Mouse (Mus musculus) layer of hippocampus, adult 9-10 months (tissue): ENCODE measurements around the gene Gpr68.

Experiments
- DNase-seq: peaks from one replicate; pipeline ENCODE4 v3.0.0; 2022; ENCODE audit warnings: low spot score

Gpr68 gene

DNA sequence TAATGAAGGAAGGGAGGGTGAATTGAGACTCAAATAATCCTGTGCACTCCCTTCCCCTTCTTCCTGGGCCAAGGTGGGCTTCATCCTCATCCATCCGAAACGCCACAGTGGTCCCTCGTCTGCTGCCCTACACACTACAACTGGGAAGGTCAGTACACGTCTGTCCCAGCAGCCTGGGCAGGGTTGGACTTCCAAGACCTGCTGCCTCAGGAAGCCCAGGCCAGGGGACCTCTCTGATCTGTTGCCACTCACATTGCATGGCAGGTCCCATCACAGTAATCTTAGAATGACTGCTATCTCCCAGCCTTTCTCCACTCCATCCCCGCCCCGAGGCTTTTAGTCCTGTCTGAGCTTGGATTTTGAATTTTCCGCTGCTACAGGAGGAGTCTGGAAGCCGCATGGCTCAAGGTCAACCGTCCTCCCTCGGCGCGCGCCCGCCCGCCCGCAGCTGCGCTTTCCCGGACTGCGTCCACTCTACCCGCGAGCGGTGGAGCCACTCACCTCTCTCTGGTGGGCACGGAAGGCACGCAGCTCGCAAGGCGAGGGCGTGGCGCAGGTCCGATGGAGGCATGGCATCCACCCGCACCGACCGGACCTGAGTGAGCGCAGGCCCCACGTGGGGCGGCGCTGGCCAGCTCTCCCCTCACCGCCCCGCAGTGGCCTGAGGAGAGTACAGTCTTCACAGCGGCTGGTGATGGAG is at the start of gene Gpr68:
Gene Gpr68, minus strand, starts transcription at position 601 of the 700 bp plus-strand sequence.
- no peak for DNase-seq

GRCm38 (mm10) chr12:100957257-100957656 is 49.3 kb upstream of the Gpr68 start:
- no peak for DNase-seq

DNA sequence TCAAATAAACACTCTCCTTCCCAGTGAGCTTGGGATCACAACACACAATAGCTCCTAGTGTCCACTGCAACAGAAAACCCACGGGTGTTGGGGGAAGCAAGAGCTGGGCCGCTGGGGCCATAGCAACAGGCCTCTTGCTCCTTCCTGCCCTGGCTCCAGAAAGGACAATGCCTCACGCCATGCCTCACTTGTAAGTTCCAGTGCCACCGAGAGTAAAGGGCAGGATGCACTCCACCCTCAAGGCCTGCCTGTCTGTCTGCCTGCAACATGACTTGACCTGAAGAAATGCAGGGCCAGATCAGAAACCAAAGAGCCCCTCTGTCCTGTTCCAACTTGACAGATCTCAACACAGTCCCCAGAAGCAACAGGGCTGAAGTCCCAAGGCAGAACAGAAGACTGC is 48.8 kb upstream of the Gpr68 start:
- DNase-seq: no peak

DNA sequence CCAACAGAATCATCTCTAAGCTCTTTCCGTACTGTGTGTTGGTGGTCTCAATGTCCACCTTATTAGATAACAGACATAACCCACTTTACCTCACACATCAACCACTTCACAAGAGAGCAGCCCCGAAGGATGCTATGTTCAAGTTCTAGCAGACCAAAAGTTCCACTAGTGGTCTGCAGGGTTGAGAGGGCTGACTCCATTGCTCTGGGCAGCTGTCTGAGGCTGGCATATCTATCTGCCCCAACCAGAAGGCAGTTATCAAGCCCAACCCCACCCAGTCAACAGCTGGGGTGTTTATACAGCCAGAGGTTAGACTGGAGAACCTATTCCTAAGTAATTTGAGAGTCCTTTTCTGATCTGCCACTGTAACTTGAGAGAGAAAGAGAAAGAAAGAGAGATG is 48.0 kb upstream of the Gpr68 start:
- no peak for DNase-seq

- DNase-seq: no peak
Observed at GRCm38 (mm10) chr12:100953926-100954325, 45.9 kb upstream of the Gpr68 start.

- DNase-seq: peak; percentile 63
Observed at GRCm38 (mm10) chr12:100952193-100952931, 44.4 kb upstream of the Gpr68 start.

DNA sequence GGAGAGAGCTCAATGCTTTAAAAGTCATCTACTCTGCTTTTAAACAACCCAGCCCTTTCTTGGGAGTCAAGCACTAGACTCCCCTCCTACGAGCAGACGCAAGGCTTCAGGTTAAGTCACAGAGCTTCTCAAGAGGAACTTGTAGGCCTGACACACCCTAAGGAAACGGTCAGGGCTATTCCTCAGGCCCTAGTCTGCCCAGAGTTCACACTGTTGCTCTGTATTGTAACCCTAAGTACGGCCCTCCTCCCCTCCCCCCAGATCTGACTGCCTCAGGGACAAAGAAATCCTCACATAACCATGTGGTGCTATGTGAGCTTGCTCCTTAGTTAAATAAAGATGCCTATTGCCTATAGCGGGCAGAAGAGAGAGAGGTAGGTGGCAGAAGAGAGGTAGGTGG is 41.1 kb upstream of the Gpr68 start:
- DNase-seq: no peak

DNA sequence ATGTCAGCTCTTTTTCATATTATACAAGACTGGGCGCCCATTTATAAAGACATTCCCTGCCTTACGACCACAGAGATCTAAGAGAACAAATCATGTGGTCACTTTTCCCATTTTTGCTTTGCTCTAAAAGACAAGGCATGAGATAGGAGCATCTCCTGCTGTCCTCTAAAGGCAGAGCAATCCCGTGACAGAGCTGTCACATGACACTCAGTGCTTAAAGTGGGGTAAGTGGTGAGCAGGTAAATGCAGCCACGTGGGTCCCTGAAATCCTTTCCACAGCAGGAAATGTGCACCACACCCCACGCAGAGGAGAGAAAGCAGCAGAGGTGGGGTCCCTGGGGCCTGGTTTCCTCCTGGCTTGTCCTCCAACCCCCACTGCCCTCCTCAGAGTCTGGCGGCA is 40.0 kb upstream of the Gpr68 start:
- DNase-seq: no peak

DNA sequence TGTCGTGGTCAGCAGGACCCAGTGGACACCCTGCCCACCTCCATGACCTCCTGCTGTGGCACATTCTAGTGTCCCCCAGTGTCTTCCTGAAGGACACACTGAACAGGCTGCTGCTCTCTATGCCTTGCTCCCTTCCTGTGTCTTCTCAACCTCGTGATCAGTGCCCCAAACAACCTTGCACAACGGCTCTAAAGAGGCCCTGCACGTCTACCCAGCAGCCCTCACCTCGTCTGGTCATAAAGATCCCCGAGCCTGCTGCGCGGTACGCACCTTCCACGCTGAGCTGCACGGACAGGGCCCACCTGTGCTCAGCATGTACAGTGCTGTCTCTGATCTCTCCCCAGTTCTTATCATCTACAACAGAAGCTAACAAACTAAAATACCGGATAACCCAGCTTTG is 38.0 kb upstream of the Gpr68 start:
- no peak for DNase-seq

GRCm38 (mm10) chr12:100945501-100945900 is 37.5 kb upstream of the Gpr68 start:
- no peak for DNase-seq

DNA sequence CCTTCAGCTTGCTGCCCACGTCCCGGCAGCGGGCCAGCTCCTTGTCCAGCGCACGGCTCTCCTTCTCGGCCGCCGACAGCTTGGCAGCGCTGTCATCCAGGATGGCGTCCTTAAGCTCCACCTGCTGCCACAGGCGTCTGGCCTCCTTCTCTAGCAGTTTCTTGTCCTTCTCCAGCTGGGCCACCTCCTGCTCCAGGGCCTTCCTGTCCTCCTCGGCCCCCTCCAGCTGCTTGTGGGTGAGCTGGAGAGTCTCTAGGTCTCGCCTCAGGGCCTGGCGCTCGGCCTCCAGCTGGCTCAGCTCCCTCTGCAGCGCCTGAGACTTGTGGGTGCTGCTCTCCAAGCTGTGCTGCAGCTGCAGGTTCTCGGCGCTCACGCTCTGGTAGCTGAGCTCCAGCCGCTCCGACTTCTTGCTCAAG is 36.9 kb upstream of the Gpr68 start:
- no peak for DNase-seq

- DNase-seq: no peak
Observed at GRCm38 (mm10) chr12:100943146-100943545, 35.1 kb upstream of the Gpr68 start.

DNA sequence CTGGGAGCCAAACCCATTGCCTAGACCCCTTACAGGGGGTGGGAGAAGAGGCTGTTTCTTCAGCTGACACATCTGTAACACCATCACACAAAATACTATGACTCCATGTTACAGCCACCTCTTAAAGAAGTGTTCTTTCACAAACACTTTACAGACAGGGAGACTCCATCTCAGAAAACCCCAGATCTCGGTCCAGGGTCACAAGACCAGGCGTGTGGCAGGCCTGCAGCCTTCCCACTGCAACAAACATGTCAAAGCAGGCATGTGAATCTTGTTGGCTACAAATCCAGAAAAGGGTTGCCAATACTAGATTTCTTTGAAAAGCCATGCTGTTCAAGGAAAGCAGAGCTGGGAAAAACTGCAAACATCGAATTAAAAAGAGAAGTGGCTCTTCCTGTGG is 33.4 kb upstream of the Gpr68 start:
- no peak for DNase-seq

DNA sequence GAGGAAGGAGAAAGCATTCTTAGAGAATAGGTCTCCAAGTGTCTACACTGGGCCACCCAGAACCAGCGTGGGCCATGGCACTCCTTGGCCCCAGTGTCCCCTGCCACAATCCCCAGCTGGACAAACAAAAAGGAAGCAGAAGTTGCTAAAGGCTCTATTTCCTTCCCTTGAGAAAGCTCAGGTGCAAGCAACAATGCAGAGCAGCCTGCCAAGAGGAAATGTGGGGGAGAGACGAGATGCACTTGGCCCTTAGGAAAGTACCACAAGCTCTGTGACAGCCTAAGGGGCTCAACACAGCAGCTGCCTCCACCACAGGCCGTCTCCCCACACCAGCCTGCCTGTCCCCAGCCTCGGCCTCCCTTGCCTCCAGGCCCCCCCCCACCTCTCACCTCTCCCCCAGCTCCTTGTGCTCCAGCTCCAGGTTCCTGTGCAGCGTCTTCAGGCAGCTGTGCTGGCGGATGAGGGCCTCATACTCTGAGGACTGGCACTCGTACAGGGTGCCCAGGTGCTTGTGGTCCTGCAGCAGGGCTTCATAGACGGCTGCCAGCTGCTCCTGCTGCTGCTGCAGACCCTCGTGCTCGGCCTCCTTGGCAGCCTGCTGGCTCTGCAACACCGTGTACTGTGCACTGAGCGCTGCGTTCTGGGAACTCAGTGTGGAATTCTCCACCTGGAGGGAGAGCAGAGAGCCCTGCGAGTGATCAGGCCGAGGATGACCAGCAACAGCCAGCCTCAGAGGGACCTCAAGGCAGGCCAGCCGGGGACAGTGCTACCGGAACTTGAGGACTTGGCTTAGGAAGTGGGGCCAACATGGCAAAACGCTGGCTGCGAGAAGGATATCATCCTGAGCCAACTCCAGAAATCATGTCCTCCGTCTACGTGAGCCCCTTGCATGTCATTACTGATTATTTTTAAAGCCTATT is 29.7 kb upstream of the Gpr68 start:
- no peak for DNase-seq

GRCm38 (mm10) chr12:100936737-100937136 is 28.7 kb upstream of the Gpr68 start:
- DNase-seq: no peak

DNA sequence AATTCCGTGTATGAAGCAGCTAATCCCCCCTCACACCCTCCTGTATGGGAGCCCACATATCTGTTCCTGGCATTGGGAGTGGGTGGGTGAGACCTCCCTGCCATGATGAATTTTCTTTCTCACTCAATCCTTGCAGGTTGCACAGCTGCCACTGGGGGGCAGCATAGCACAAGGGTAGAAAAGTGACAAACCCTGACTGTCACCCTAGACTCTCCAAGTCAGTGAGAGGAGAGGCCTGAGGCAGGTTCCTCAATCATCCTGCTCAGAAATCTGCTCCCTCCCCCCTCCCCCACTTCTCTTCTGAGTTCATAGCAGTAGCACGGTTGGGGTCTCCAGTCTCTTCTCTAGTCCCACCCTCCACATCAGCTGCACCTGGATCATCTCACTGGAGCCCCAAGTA is 28.1 kb upstream of the Gpr68 start:
- peak; percentile 69 for DNase-seq

GRCm38 (mm10) chr12:100934796-100935195 is 26.8 kb upstream of the Gpr68 start:
- no peak for DNase-seq

DNA sequence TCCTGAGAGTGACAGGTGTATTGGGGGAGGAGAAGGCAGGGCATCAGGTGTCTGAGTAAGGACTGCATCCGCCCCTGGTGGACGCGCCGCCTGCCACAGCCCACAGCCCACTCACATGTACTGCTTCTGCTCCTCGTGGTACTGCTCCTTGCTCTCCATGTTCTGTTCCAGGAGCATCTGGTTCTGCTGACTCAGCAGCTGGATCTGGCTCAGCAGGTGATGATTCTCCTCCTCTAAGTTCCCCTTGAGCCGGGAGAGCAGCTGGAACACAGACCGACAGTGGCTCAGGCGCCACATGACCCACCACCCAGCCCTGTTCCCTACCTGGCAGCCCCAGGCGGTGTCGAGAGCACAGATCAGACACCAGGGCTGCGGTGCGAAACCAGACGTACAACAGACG is 23.7 kb upstream of the Gpr68 start:
- no peak for DNase-seq

DNA sequence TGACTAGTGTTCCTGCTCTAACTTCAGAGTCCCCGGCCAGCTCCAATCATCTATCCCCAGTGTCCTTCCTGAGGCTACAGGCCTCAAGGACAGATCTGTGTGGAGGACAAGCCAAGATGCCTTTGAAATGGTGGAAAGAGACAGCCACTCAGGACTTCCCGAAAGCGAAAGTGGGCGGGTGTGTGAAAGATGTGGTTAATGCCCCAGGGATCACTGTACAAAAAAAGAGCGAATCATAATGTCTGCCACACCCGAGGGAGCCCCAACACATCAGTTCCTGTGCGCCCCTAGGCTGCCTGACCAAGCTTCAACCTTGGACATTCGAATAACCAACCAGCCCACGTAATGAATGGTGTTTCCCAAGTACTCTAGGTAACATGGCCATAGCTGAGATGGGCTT is 20.3 kb upstream of the Gpr68 start:
- no peak for DNase-seq

DNA sequence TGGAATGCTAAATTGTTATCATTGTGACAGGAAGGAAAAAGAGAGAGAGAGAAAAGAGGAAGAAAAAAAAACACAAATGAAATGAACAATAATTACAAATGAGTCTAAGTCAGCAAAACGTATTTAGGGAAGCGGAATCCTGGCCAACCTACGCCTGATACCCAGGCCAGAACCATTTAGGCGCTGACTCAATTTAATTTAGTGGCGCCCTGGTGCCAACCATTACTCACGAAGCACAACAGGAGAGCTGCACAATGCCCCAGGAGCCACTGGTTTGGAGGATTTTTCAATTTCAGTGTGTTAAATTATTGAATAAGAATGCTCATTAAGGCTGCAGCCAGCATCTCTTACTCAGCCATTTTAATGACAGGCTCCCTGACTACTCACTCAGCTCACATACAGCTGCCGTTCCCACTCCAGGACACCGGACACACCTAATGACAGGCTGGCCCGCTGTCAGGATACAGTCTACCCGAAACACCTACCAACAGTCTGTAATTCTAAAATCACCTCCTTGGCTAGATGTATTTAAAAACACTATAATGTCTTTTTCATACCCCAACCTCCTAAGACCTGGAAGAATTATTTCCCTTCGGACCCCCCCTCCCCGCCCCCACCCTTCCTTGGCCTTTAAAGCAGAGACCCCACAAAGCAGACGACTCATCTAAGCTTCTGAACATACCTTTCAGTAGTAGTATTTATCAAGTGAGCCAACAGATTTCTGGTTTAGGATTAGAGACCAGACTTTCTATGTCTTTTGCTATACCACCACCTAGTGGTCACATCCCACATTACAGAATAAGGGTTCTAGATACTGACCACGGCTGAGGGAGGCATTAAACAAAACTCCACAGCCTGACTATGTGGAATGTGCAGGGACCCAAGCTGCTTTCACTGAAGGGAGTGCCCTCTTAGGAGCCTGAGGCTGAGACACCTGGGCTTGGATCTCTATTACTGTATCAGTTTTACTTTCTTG is 17.9 kb upstream of the Gpr68 start:
- DNase-seq: peak; percentile 89

DNA sequence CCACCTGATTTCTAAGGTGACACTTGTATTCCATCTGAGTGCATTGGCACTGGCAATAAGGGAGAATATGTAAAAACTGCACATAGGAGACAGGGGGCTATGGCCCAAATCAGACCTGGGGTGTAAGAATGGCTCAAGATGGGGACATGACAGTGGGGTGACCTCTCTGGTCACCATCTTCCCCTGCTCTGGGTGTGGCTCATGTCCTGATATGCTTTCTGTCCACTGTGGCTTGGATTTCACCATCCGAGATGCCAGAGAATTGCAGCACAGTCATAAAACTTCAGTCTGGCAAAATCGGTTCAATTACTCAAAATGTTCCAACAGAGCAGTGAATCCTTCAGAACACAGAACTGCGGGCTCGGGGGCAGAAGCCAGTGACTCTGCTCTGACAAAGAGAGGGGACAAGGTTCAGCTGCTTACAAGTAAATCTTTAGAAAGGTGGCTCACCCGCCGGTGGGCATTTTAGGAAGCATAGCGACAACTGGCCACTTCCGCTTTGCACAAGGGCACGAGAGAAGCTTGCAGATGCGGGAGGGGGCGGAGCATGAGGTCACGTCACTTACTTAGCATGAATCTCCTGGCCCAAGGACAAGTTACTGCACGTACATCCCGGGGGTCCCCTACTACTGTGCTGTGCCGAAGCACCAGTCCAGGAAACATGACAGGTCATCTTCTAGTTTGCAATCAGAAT is 16.8 kb upstream of the Gpr68 start:
- DNase-seq: no peak
